Mouse (Mus musculus): Measurements from ENCODE around the gene Ppara.

DNA sequence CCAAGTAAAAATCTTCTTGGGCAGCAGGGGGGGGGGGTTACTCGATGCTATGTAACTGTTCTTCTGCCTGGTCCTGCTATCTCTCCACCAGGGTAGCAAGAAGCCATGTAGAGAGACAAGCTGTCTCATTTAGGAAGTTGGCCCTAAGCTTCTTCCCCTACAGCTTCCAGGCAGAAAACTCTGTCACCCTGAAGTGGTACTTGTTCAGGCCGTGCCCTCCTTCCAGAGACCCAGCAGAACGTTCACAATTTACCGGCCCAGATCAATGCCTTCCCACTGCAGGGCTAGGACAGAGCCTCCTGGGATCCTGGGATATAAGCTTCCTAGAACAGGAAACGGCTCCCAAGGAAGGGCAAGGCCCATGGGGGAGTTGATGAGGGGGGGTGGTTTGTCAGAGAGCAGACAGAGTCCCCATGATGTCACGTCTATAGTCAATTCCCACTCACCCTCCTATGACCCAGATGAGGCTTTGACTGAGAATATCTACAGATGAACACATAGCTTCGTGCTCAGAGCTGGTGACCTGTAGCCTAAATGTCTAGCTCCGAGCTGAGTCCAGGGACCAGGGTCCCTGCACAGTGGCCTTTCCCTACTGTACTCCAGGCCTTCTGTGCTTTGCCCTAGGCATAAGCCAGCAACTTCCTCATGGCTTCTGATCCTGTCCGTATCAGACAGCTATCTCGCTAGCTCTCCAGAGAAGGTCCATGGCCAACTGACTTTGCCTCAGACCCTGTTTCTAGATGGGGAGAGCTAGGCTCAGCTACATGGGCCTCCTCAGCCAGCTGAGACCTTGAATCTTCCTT, 33.5 kb upstream of the Ppara start:
- TF ChIP-seq NRF1 (IDR thresholded peaks at IDR 0.05; ENCODE audit: insufficient read depth, low read depth, low read length, poor library complexity, severe bottlenecking) (no peak), CTCF (IDR thresholded peaks at IDR 0.05 in 2 of 3, conservative IDR thresholded peaks at IDR 0.05 in 1 of 3; ENCODE audit: control insufficient read depth in 1 of 3, insufficient read depth in 1 of 3, low read depth in 2 of 3, low read length in 3 of 3, poor library complexity in 1 of 3, severe bottlenecking in 1 of 3) (no peak), MYB (IDR thresholded peaks at IDR 0.05; ENCODE audit: low read depth, low read length) (no peak), RCOR1 (IDR thresholded peaks at IDR 0.05; ENCODE audit: low read depth, low read length) (no peak), EP300 (IDR thresholded peaks at IDR 0.05; ENCODE audit: low read depth in 1 of 2, low read length in 2 of 2) (no peak), POLR2A (IDR thresholded peaks at IDR 0.05; ENCODE audit: control insufficient read depth in 1 of 2, insufficient read depth in 1 of 2, low read depth in 1 of 2, low read length in 2 of 2, poor library complexity in 1 of 2) (no peak), CHD1 (IDR thresholded peaks at IDR 0.05; ENCODE audit: low read depth, low read length) (no peak), MAX (IDR thresholded peaks at IDR 0.05; ENCODE audit: low read length) (no peak), TBP (IDR thresholded peaks at IDR 0.05; ENCODE audit: low read depth, low read length) (no peak), POLR2AphosphoS2 (IDR thresholded peaks at IDR 0.05; ENCODE audit: low read length) (no peak)

Data from MEL (cell line).